Mouse (Mus musculus): ENCODE data around the gene Ranbp17.

Ranbp17 gene

DNA sequence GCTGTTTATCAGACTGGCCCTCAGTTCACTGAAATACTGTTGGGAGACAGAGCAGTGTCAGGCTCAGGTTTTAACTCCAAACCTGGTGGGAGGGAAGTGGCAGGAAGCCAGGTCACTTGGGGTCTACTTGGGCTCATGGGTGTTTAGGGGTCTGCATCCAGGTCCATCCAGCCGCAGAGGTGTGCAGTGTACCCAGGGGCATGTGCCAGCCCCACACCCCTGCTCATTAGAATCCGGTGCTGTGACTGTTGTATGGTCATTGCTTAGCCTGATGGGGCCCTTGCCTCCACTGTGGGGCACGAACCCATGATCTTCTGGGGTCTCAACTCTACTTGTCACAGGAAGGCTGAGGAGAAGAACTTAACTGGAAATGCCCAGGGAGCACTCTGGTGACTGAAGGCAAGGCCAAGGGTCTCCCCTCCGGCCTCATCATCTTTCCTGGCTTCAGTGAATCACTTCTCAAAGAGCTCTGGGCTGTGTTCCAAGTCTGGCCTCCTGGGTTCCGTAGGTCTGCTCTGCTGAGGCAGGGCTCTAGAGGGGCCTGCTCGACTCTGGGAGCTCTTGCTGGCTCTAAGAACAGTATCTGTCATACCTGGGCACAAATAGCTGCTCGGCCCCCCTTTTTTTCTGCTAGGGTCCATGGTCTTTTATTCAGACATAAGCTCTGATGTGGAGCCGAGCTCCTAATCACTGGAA lies 296.0 kb downstream of the Ranbp17 start:
- H3K4me3 ChIP-seq (replicated peaks; ENCODE audit: low read length), result no peak overlapping the region
- H3K4me1 ChIP-seq (replicated peaks; ENCODE audit: low read depth, low read length), result peaks cover 24% of the 10 kb centered on the region
- H3K36me3 ChIP-seq (ENCODE audit: insufficient read depth, low read length), result peaks cover 70% of the 10 kb centered on the region
- no peaks in the 10 kb centered on the region for H3K27me3 ChIP-seq (ENCODE audit: insufficient read depth, low read length)
- TF ChIP-seq NANOG (IDR thresholded peaks at IDR 0.05; ENCODE audit: borderline replicate concordance, low read length) (no peak), POU5F1 (IDR thresholded peaks at IDR 0.05; ENCODE audit: borderline replicate concordance, low read length) (no peak)
- no peaks in the 10 kb centered on the region for H3K9me3 ChIP-seq (ENCODE audit: low read length)

DNA sequence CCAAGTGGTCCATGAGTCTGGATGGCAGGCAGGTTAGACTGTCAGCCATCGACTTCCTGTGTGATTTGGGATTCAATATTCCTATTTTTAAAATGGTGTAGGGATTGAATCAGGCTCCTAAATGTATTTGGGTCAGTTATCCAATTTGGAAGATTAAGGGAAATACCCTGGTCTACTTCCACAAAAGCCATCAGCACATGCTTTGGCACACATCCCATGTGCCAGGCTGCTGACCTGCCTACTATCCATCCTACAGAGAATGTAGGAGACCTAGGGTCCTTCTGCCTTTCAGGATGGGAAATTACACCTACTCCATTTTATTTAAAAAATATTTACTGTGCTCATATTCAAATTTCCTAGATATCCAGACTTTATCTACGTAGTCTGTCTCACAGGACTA lies 306.1 kb downstream of the Ranbp17 start:
- Histone ChIP-seq H3K4me3 (replicated peaks; ENCODE audit: low read length) (no peak overlapping the region), H3K27me3 (ENCODE audit: insufficient read depth, low read length) (peaks cover 57% of the 10 kb centered on the region), H3K4me1 (replicated peaks; ENCODE audit: low read depth, low read length) (peaks cover 43% of the 10 kb centered on the region), H3K9me3 (ENCODE audit: low read length) (no peaks in the 10 kb centered on the region), H3K36me3 (ENCODE audit: insufficient read depth, low read length) (peaks cover 21% of the 10 kb centered on the region)
- TF ChIP-seq CTCF (conservative IDR thresholded peaks at IDR 0.05; ENCODE audit: low read length) (no peak), NANOG (IDR thresholded peaks at IDR 0.05; ENCODE audit: borderline replicate concordance, low read length) (no peak), POU5F1 (IDR thresholded peaks at IDR 0.05; ENCODE audit: borderline replicate concordance, low read length) (no peak)

DNA sequence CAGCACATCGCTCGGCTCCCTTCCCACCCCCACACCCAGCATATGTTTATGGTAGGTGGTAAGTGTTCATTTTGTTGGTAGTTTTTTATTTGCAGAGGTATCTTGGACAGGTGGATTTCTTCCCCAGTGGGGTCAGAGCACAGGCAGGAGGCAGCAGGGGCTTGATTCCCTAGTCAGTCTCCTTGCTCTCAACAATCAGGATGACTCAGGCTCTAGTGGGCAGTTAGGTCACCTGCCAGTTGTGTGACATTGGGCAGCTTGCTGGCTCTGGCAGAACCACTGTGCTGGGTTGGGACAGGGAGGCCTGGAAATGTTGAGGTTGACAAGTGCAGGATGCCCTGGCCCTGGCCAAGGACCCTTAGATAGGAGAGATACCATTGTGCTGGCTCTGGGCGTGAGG lies 308.6 kb downstream of the Ranbp17 start:
- 0 out of 2 replicates have a peak, but pooled peaks cover 4% of the 10 kb centered on the region for H3K36me3 ChIP-seq (ENCODE audit: insufficient read depth, low read length)
- TF ChIP-seq CTCF (conservative IDR thresholded peaks at IDR 0.05; ENCODE audit: low read length) (no peak), NANOG (IDR thresholded peaks at IDR 0.05; ENCODE audit: borderline replicate concordance, low read length) (no peak), POU5F1 (IDR thresholded peaks at IDR 0.05; ENCODE audit: borderline replicate concordance, low read length) (no peak)
- peak overlapping the region; percentile 79; the same call in 1 of the 2 replicates for H3K4me3 ChIP-seq (replicated peaks; ENCODE audit: low read length)
- H3K27me3 ChIP-seq (ENCODE audit: insufficient read depth, low read length), result peaks cover 81% of the 10 kb centered on the region
- H3K9me3 ChIP-seq (ENCODE audit: low read length), result no peaks in the 10 kb centered on the region
- peaks cover 55% of the 10 kb centered on the region for H3K4me1 ChIP-seq (replicated peaks; ENCODE audit: low read depth, low read length)

DNA sequence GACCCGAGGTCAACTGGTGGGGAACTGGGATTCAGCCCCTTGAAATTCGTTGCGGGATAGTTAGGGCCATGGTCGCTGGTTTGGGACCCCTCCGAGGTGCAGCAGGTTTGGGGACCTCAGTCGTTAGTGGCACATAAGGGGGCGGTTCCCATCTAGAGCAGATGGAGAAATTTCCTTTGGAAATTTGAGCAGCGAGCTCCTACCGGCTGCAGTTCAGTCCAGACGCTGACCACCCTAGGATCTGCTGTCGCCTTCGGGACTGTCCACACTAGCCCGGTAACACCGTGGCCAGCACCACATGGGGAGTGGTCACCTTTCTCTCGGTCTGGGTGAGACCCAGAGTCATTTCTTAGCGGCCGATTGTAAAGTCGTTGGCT lies 309.2 kb downstream of the Ranbp17 start:
- Histone ChIP-seq H3K4me3 (replicated peaks; ENCODE audit: low read length) (peak overlapping the region; percentile 79), H3K9me3 (ENCODE audit: low read length) (no peaks in the 10 kb centered on the region), H3K4me1 (replicated peaks; ENCODE audit: low read depth, low read length) (peaks cover 62% of the 10 kb centered on the region), H3K36me3 (ENCODE audit: insufficient read depth, low read length) (no peaks in the 10 kb centered on the region), H3K27me3 (ENCODE audit: insufficient read depth, low read length) (peaks cover 87% of the 10 kb centered on the region)
- no peak for TF ChIP-seq CTCF (conservative IDR thresholded peaks at IDR 0.05; ENCODE audit: low read length)

DNA sequence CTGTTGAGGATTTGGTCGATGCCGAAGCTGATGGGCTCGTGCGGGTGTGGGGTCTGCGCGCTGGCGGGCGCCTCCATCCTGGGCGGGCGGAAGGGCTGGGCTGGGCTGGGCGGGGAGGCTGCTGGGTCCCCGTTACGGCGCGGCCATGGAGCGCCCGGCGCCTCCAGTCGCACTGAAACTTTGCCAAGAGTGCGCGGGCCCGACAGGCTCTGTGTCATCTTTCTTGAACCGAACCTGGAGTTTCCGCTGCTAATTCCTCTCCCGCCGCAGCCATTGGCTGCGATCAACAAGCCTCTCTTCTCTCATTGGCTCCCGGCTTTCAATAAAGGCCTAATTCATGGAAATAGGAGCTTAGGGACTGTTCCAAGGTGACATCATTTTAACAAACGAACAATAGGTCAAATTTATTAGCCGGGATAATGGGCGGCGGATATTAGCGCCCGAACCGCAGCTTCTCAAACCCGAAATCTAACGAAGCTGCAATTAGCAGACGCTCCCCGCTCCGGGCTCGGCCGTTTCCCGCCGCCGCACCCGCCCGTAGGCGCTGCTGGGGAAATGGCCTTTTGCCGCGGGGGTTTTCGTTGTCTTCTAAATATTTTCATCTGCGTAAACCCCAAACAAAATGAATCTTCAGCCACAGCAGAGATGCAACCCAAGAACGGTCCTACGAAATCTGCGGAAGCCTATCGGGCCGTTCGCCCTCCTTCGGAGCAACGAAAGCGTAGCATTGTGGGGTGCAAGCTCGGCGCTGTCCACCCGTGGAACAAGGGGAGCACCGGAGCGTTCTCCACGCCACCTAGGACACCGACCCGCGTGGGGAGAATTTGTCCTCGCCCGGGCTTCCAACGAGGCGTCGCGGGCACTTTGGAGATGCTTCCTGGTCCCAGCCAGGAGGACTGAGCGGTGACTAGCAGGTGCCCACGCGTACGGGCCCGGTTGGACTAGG lies 309.9 kb downstream of the Ranbp17 start, which contains the start of gene Tlx3:
TSS of gene Tlx3 (minus strand) at position 207 of the 946 bp plus-strand sequence.
- Histone ChIP-seq H3K4me3 (replicated peaks; ENCODE audit: low read length) (peak within 1 kb of the TSS; percentile 79), H3K36me3 (ENCODE audit: insufficient read depth, low read length) (no peaks in the 10 kb centered on the region), H3K27me3 (ENCODE audit: insufficient read depth, low read length) (peaks cover 94% of the 10 kb centered on the region), H3K4me1 (replicated peaks; ENCODE audit: low read depth, low read length) (peaks cover 68% of the 10 kb centered on the region), H3K9me3 (ENCODE audit: low read length) (no peaks in the 10 kb centered on the region)
- TF ChIP-seq CTCF (conservative IDR thresholded peaks at IDR 0.05; ENCODE audit: low read length) (no peak), POU5F1 (IDR thresholded peaks at IDR 0.05; ENCODE audit: borderline replicate concordance, low read length) (no peak)

DNA sequence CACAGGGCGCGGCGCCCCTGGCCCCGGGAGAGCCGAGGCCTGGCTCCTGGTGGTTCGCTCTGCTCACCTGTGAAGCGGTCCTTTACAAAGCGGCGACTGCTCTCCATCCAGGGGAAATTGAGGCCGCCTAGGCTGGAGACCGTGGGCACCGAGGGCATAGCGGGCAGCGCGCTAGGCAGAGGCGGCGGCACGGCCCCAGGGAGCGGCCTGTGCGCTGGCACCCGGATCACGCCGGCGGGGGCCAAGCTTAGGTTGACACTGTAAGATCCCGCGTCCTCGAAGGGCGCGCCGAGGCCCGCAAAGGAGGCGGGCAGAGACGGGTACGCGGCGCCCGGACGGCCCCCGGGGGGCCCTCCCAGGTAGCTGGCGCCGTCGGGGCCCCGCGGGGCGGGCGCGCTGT lies 310.6 kb downstream of the Ranbp17 start:
- no peak for TF ChIP-seq NANOG (IDR thresholded peaks at IDR 0.05; ENCODE audit: borderline replicate concordance, low read length)
- no peak for TF ChIP-seq POU5F1 (IDR thresholded peaks at IDR 0.05; ENCODE audit: borderline replicate concordance, low read length)
- TF ChIP-seq CTCF (conservative IDR thresholded peaks at IDR 0.05; ENCODE audit: low read length), result no peak
- Histone ChIP-seq H3K36me3 (ENCODE audit: insufficient read depth, low read length) (no peaks in the 10 kb centered on the region), H3K4me1 (replicated peaks; ENCODE audit: low read depth, low read length) (peaks cover 70% of the 10 kb centered on the region), H3K4me3 (replicated peaks; ENCODE audit: low read length) (peak overlapping the region; percentile 79), H3K9me3 (ENCODE audit: low read length) (peaks cover 5% of the 10 kb centered on the region), H3K27me3 (ENCODE audit: insufficient read depth, low read length) (peaks cover 98% of the 10 kb centered on the region)

DNA sequence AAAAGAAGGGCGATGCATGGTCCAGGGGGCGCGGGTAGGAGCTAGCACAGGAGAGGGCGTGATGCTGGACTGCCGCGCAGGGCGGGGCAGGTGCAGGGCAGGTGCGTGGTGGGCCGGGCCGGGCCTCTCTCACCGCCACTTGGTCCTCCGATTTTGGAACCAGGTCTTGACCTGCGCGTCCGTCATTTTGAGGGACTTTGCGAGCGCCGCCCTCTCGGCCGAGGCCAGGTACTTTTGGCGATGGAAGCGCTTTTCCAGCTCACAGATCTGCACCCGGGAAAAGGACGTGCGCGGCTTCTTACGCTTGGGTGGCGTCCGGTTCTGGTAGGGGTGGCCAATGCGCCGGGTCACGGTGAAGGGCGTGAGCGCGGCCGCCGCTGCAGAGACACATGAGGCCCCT lies 311.2 kb downstream of the Ranbp17 start:
- peaks cover 12% of the 10 kb centered on the region for H3K9me3 ChIP-seq (ENCODE audit: low read length)
- H3K4me1 ChIP-seq (replicated peaks; ENCODE audit: low read depth, low read length), result peaks cover 70% of the 10 kb centered on the region
- TF ChIP-seq CTCF (conservative IDR thresholded peaks at IDR 0.05; ENCODE audit: low read length), result 0 out of 2 replicates have a peak, but pooled peaks have one; percentile 5
- TF ChIP-seq NANOG (IDR thresholded peaks at IDR 0.05; ENCODE audit: borderline replicate concordance, low read length), result no peak
- H3K4me3 ChIP-seq (replicated peaks; ENCODE audit: low read length), result peak overlapping the region; percentile 79
- no peaks in the 10 kb centered on the region for H3K36me3 ChIP-seq (ENCODE audit: insufficient read depth, low read length)
- H3K27me3 ChIP-seq (ENCODE audit: insufficient read depth, low read length), result peaks cover 99% of the 10 kb centered on the region

DNA sequence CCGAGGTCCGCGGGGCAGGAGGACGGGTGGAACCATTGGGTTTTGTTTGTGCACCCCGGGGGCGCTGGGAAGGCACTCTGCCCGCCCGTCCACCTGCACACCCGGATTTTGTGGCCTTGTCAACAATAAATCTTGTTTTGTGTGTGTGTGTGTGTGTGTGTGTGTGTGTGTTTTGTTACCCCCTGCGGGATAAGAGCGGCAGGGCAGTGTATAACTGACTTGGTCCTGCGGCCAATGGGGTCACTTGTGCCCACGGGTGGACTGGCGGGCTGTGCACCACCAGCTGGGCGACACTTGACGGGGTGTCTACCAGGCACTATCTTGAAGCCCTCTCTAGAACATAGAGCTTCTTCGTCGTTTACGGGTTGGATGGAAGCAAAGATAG lies 311.9 kb downstream of the Ranbp17 start:
- no peak for TF ChIP-seq CTCF (conservative IDR thresholded peaks at IDR 0.05; ENCODE audit: low read length)
- TF ChIP-seq POU5F1 (IDR thresholded peaks at IDR 0.05; ENCODE audit: borderline replicate concordance, low read length), result no peak
- Histone ChIP-seq H3K4me3 (replicated peaks; ENCODE audit: low read length) (peak overlapping the region; percentile 79), H3K27me3 (ENCODE audit: insufficient read depth, low read length) (peaks cover 100% of the 10 kb centered on the region), H3K36me3 (ENCODE audit: insufficient read depth, low read length) (no peaks in the 10 kb centered on the region), H3K9me3 (ENCODE audit: low read length) (peaks cover 19% of the 10 kb centered on the region), H3K4me1 (replicated peaks; ENCODE audit: low read depth, low read length) (peaks cover 70% of the 10 kb centered on the region)

Measured in E14TG2a.4 (cell line).